ENCODE assay signal across 17 mouse cellular contexts in genomic region chr5:37835590-37836266, GRCm38 (mm10). TPM values are rescaled to one million over a fixed set of nuclear protein-coding genes. Genes with fewer than 3 reads are reported as not detected.
DNase-seq lines count a peak whose midpoint lies in the region; ATAC-seq lines count a peak whose summit lies in the region.
"Had no signal": no experiment of that assay in that cellular context is flagged by ENCODE, and none has a peak within 500 bp of the region (broad histone marks: within the 10 kb centered on the region; RNA-seq: fewer than 3 reads in every experiment).

No protein-coding gene starts in this region.

- whole genome bisulfite sequencing in hindbrain, embryonic 16.5 days = 4% methylated on average over 6 of the region's 6 CpGs
- WGBS in midbrain, embryonic 16.5 days = 0% methylated on average over 6 of the region's 6 CpGs
- WGBS in liver, embryonic 12.5 days (ENCODE audit: insufficient replicate concordance) = 4% methylated on average over 6 of the region's 6 CpGs

- H3K27ac ChIP-seq in hindbrain, embryonic 16.5 days (ENCODE audit: low read depth, low read length) = no peak overlapping the region
- H3K27ac ChIP-seq in midbrain, embryonic 16.5 days (ENCODE audit: low read length) = no peak overlapping the region
- H3K27ac ChIP-seq in liver, embryonic 12.5 days = no peak overlapping the region
- H3K27ac ChIP-seq: layer of hippocampus, adult 2 months; limb, embryonic 12.5 days had no signal

- H3K9me3 ChIP-seq in hindbrain, embryonic 16.5 days (ENCODE audit: control insufficient read depth, low read length) = no peaks in the 10 kb centered on the region
- no peaks in the 10 kb centered on the region for H3K9me3 ChIP-seq in midbrain, embryonic 16.5 days (replicated peaks; ENCODE audit: control insufficient read depth, low read length, poor library complexity, severe bottlenecking)
- no peaks in the 10 kb centered on the region for H3K9me3 ChIP-seq in liver, embryonic 12.5 days (replicated peaks)
- H3K9me3 ChIP-seq: limb, embryonic 12.5 days had no signal

- H3K36me3 ChIP-seq in hindbrain, embryonic 16.5 days (ENCODE audit: control insufficient read depth, insufficient read depth, low read length) = no peaks in the 10 kb centered on the region
- no peaks in the 10 kb centered on the region for H3K36me3 ChIP-seq in midbrain, embryonic 16.5 days (ENCODE audit: control insufficient read depth, insufficient read depth, low read length)
- no peaks in the 10 kb centered on the region for H3K36me3 ChIP-seq in liver, embryonic 12.5 days
- H3K36me3 ChIP-seq: limb, embryonic 12.5 days had no signal

- H3K4me1 ChIP-seq in hindbrain, embryonic 16.5 days (ENCODE audit: control insufficient read depth, insufficient read depth, low read depth, low read length) = peaks cover 7% of the 10 kb centered on the region
- peaks cover 6% of the 10 kb centered on the region for H3K4me1 ChIP-seq in midbrain, embryonic 16.5 days (ENCODE audit: control insufficient read depth, insufficient read depth, low read length)
- H3K4me1 ChIP-seq in liver, embryonic 12.5 days = no peaks in the 10 kb centered on the region

- peak; percentile 80 for ATAC-seq in hindbrain, embryonic 16.5 days
- peak; percentile 77 for ATAC-seq in midbrain, embryonic 16.5 days
- no peak for ATAC-seq in liver, embryonic 12.5 days

- peaks cover 50% of the 10 kb centered on the region for H3K27me3 ChIP-seq in hindbrain, embryonic 16.5 days (replicated peaks; ENCODE audit: control insufficient read depth, insufficient read depth, low read length)
- H3K27me3 ChIP-seq in midbrain, embryonic 16.5 days (ENCODE audit: control insufficient read depth, insufficient read depth, low read depth, low read length) = peaks cover 73% of the 10 kb centered on the region
- H3K27me3 ChIP-seq in liver, embryonic 12.5 days (replicated peaks) = peaks cover 87% of the 10 kb centered on the region

- H3K9ac ChIP-seq in hindbrain, embryonic 16.5 days (ENCODE audit: low read depth, low read length) = no peak overlapping the region
- no peak overlapping the region for H3K9ac ChIP-seq in midbrain, embryonic 16.5 days (ENCODE audit: low read depth, low read length)
- H3K9ac ChIP-seq in liver, embryonic 12.5 days = no peak overlapping the region
- H3K9ac ChIP-seq: limb, embryonic 12.5 days had no signal

- H3K4me2 ChIP-seq in hindbrain, embryonic 16.5 days (ENCODE audit: low read length) = no peak overlapping the region
- no peak overlapping the region for H3K4me2 ChIP-seq in midbrain, embryonic 16.5 days (ENCODE audit: low read length)
- H3K4me2 ChIP-seq in liver, embryonic 12.5 days = no peak overlapping the region
- H3K4me2 ChIP-seq: heart, embryonic 11.5 days; limb, embryonic 12.5 days had no signal

- peak; percentile 43 for DNase-seq in ES-CJ7 (ENCODE audit: low read depth, low spot score)
- peak; percentile 82 for DNase-seq in embryo, embryonic 10.5 days (ENCODE audit: low spot score)
- DNase-seq in right cerebral cortex, postnatal 36 days (ENCODE audit: low spot score in 2 of 2) = no peak
- DNase-seq in yolk sac, embryonic 10.5 days (ENCODE audit: low spot score) = no peak
- no peak for DNase-seq in urinary bladder, adult 2 months (ENCODE audit: low spot score)
- DNase-seq: adrenal gland, postnatal 25 days; gastrocnemius, postnatal 10 days; heart, postnatal 4 days; lung, adult 18-20 months; right cerebral cortex, postnatal 25 days; thymus, postnatal 25 days had no signal

- no peak overlapping the region for H3K4me3 ChIP-seq in hindbrain, embryonic 16.5 days (ENCODE audit: low read length)
- no peak overlapping the region for H3K4me3 ChIP-seq in midbrain, embryonic 16.5 days (ENCODE audit: low read depth, low read length)
- no peak overlapping the region for H3K4me3 ChIP-seq in liver, embryonic 12.5 days
- H3K4me3 ChIP-seq: layer of hippocampus, adult 2 months; limb, embryonic 12.5 days had no signal

RNA-seq across cellular contexts. Expression of gene Msx1, which starts 11.3 kb away (rescaled TPM):
- 28.9 and 30.5 TPM in 2 replicates for polyA plus RNA-seq in hindbrain, embryonic 16.5 days (2015; fragmentation: Nextera tagmentation; extraction: Ambion mirVana)
- polyA plus RNA-seq in midbrain, embryonic 16.5 days (2015; fragmentation: Nextera tagmentation; extraction: Ambion mirVana) = 10.8 and 13.0 TPM in 2 replicates
- polyA plus RNA-seq in liver, embryonic 12.5 days (2016; fragmentation: Nextera tagmentation; extraction: Ambion mirVana) = 0.51 and 0.63 TPM in 2 replicates
- polyA plus RNA-seq in urinary bladder, adult 2 months (2012; rRNA removed) = 2.9 and 3.3 TPM in 2 replicates

Comparison
In these comparisons a context has a peak if more than half of its experiments do, and no peak if none do; other contexts are left out.
1. DNase-seq: peak in ES-CJ7 (single experiment) and embryo, embryonic 10.5 days (single experiment); none in right cerebral cortex, postnatal 36 days (0 of 2), yolk sac, embryonic 10.5 days (single experiment) and urinary bladder, adult 2 months (single experiment).